ENCODE assay signal across 11 mouse cellular contexts in genomic region chr3:133244027-133244426, GRCm38 (mm10). TPM values are rescaled to one million over a fixed set of nuclear protein-coding genes. Genes with fewer than 3 reads are reported as not detected.
A peak's percentile ranks its signal among the peaks of the same experiment; 100 is the strongest.
DNase-seq lines count a peak whose midpoint lies in the region; ATAC-seq and TF ChIP-seq lines count a peak whose summit lies in the region.
"Had no signal": no experiment of that assay in that cellular context is flagged by ENCODE, and none has a peak within 500 bp of the region (broad histone marks: within the 10 kb centered on the region; RNA-seq: fewer than 3 reads in every experiment).

No protein-coding gene starts in this region.

- no peak for TF ChIP-seq EP300 in liver, postnatal 0 days (IDR thresholded peaks at IDR 0.05; ENCODE audit: low read depth)

- no peaks in the 10 kb centered on the region for H3K36me3 ChIP-seq in embryonic facial prominence, embryonic 11.5 days (replicated peaks; ENCODE audit: control insufficient read depth, insufficient read depth, low read depth, low read length)
- no peaks in the 10 kb centered on the region for H3K36me3 ChIP-seq in embryonic facial prominence, embryonic 10.5 days (replicated peaks)
- H3K36me3 ChIP-seq in liver, postnatal 0 days (replicated peaks; ENCODE audit: insufficient read depth, low read length) = no peaks in the 10 kb centered on the region

- H3K27ac ChIP-seq in embryonic facial prominence, embryonic 11.5 days (replicated peaks; ENCODE audit: low read depth, low read length) = no peak overlapping the region
- no peak overlapping the region for H3K27ac ChIP-seq in embryonic facial prominence, embryonic 10.5 days (replicated peaks)
- H3K27ac ChIP-seq in liver, postnatal 0 days (ENCODE audit: low read depth) = no peak overlapping the region

- no peaks in the 10 kb centered on the region for H3K27me3 ChIP-seq in embryonic facial prominence, embryonic 11.5 days (ENCODE audit: control insufficient read depth, insufficient read depth, low read length)
- H3K27me3 ChIP-seq in embryonic facial prominence, embryonic 10.5 days (replicated peaks; ENCODE audit: low read depth, poor library complexity, severe bottlenecking) = no peaks in the 10 kb centered on the region
- H3K27me3 ChIP-seq in liver, postnatal 0 days (ENCODE audit: insufficient read depth, low read length) = no peaks in the 10 kb centered on the region

- DNase-seq in embryonic facial prominence, embryonic 11.5 days (ENCODE audit: low spot score) = peak; percentile 30
- no peak for DNase-seq in embryonic facial prominence, embryonic 10.5 days (ENCODE audit: low spot score)
- DNase-seq in frontal cortex, adult 2 months (ENCODE audit: extremely low spot score in 1 of 2, low spot score in 1 of 2) = peak; percentile 20 to 80
- peak; percentile 47 to 66 for DNase-seq in left cerebral cortex, adult 9 months (ENCODE audit: low spot score in 2 of 2)
- DNase-seq in right cerebral cortex, adult 2 months (ENCODE audit: low spot score in 2 of 2) = peak; percentile 55 to 60
- no peak for DNase-seq in adrenal gland, postnatal 36 days
- no peak for DNase-seq in liver, postnatal 0 days
- DNase-seq in adrenal gland, postnatal 14 days = no peak
- DNase-seq: kidney, postnatal 14 days; lung, adult 18-20 months had no signal

- no peak overlapping the region for H3K4me3 ChIP-seq in embryonic facial prominence, embryonic 11.5 days (ENCODE audit: low read depth, low read length)
- no peak overlapping the region for H3K4me3 ChIP-seq in embryonic facial prominence, embryonic 10.5 days
- H3K4me3 ChIP-seq in liver, postnatal 0 days (ENCODE audit: low read depth, low read length) = no peak overlapping the region
- H3K4me3 ChIP-seq: myocyte had no signal

- no peak for ATAC-seq in embryonic facial prominence, embryonic 11.5 days (replicated peaks; ENCODE audit: insufficient number of reproducible peaks, low FRiP score, low TSS enrichment, low read depth)
- ATAC-seq in liver, postnatal 0 days = no peak

- no peak overlapping the region for H3K9ac ChIP-seq in embryonic facial prominence, embryonic 11.5 days (replicated peaks; ENCODE audit: low read length)
- no peak overlapping the region for H3K9ac ChIP-seq in liver, postnatal 0 days (replicated peaks)

- H3K4me2 ChIP-seq in embryonic facial prominence, embryonic 11.5 days (ENCODE audit: low read depth, low read length) = no peak overlapping the region
- H3K4me2 ChIP-seq in liver, postnatal 0 days (ENCODE audit: low read depth, low read length) = no peak overlapping the region

- H3K4me1 ChIP-seq in embryonic facial prominence, embryonic 11.5 days (ENCODE audit: control insufficient read depth, insufficient read depth, low read length) = no peaks in the 10 kb centered on the region
- H3K4me1 ChIP-seq in embryonic facial prominence, embryonic 10.5 days = no peaks in the 10 kb centered on the region
- no peaks in the 10 kb centered on the region for H3K4me1 ChIP-seq in liver, postnatal 0 days (ENCODE audit: insufficient read depth)

- no peak for TF ChIP-seq CTCF in liver, postnatal 0 days (IDR thresholded peaks at IDR 0.05; ENCODE audit: low read depth)

- WGBS in embryonic facial prominence, embryonic 11.5 days = 80% methylated on average over 9 of the region's 9 CpGs
- 83% methylated on average over 9 of the region's 9 CpGs for WGBS in embryonic facial prominence, embryonic 10.5 days
- WGBS in liver, postnatal 0 days (ENCODE audit: insufficient replicate concordance) = 80% methylated on average over 9 of the region's 9 CpGs

- H3K9me3 ChIP-seq in embryonic facial prominence, embryonic 11.5 days (replicated peaks; ENCODE audit: control insufficient read depth, low read length) = no peaks in the 10 kb centered on the region
- H3K9me3 ChIP-seq in embryonic facial prominence, embryonic 10.5 days = no peaks in the 10 kb centered on the region
- H3K9me3 ChIP-seq in liver, postnatal 0 days (ENCODE audit: low read length) = no peaks in the 10 kb centered on the region

RNA-seq across cellular contexts. Expression of gene Arhgef38, which starts 9.3 kb away (rescaled TPM):
- polyA plus RNA-seq in embryonic facial prominence, embryonic 11.5 days (2014; fragmentation: Nextera tagmentation; extraction: Ambion mirVana) = 0.15 and 0.17 TPM in 2 replicates
- 0.05 and 0.25 TPM in 2 replicates for polyA plus RNA-seq in embryonic facial prominence, embryonic 10.5 days (2016; fragmentation: Nextera tagmentation; extraction: Ambion mirVana)
- polyA plus RNA-seq in frontal cortex, adult 2 months (2012; rRNA removed) = 0.13 TPM in 1 of 2 replicates, not detected in the other
- not detected for total RNA-seq in adrenal gland, postnatal 36 days (2021)
- polyA plus RNA-seq in liver, postnatal 0 days (2015; fragmentation: Nextera tagmentation; extraction: Ambion mirVana) = 0.01 and 0.04 TPM in 2 replicates
- not detected in 2 replicates for total RNA-seq in adrenal gland, postnatal 14 days (2021)
- polyA plus RNA-seq: myocyte had no signal

Comparison
In these comparisons a context has a peak if more than half of its experiments do, and no peak if none do; other contexts are left out.
1. DNase-seq: peak in embryonic facial prominence, embryonic 11.5 days (single experiment), frontal cortex, adult 2 months (2 of 2), left cerebral cortex, adult 9 months (2 of 2) and right cerebral cortex, adult 2 months (2 of 2); none in embryonic facial prominence, embryonic 10.5 days (single experiment), adrenal gland, postnatal 36 days (0 of 2), liver, postnatal 0 days (single experiment) and adrenal gland, postnatal 14 days (single experiment).